Mouse (Mus musculus): ENCODE results near the gene Rptor. TPM values are rescaled to one million over a fixed set of nuclear protein-coding genes. Genes with fewer than 3 reads are reported as not detected.

Rptor gene
- polyA plus RNA-seq, 1 experiment from 2014 or later = 9.8 TPM

- 74% methylated on average over 6 of the region's 6 CpGs for WGBS (ENCODE audit: insufficient replicate concordance)
- peaks cover 40% of the 10 kb centered on the region for H3K4me1 ChIP-seq (ENCODE audit: control insufficient read depth, insufficient read depth, low read length)
- no peak for ATAC-seq (replicated peaks; ENCODE audit: insufficient number of reproducible peaks, low FRiP score, low TSS enrichment)
Observed at GRCm38 (mm10) chr11:119794671-119795070, 192.0 kb downstream of the Rptor start.

GRCm38 (mm10) chr11:119796406-119796805, 193.7 kb downstream of the Rptor start:
- Histone ChIP-seq H3K4me2 (no peak overlapping the region), H3K27ac (ENCODE audit: low read depth, low read length) (no peak overlapping the region), H3K4me3 (ENCODE audit: low read depth, low read length) (no peak overlapping the region), H3K9me3 (replicated peaks; ENCODE audit: control insufficient read depth, low read length) (no peaks in the 10 kb centered on the region), H3K36me3 (ENCODE audit: control insufficient read depth, insufficient read depth, low read length) (no peaks in the 10 kb centered on the region), H3K27me3 (ENCODE audit: control insufficient read depth, insufficient read depth, low read length) (no peaks in the 10 kb centered on the region), H3K9ac (ENCODE audit: low read depth, low read length) (no peak overlapping the region), H3K4me1 (ENCODE audit: control insufficient read depth, insufficient read depth, low read length) (peaks cover 35% of the 10 kb centered on the region)
- ATAC-seq (replicated peaks; ENCODE audit: insufficient number of reproducible peaks, low FRiP score, low TSS enrichment) = peak; percentile 26; the same call in 1 of the 2 replicates
- WGBS (ENCODE audit: insufficient replicate concordance) = 37% methylated on average over 7 of the region's 7 CpGs

More at GRCm38 (mm10) chr11:119794671-119795070, 192.0 kb downstream of the Rptor start:
- Histone ChIP-seq H3K27me3 (ENCODE audit: control insufficient read depth, insufficient read depth, low read length) (no peaks in the 10 kb centered on the region), H3K9me3 (replicated peaks; ENCODE audit: control insufficient read depth, low read length) (no peaks in the 10 kb centered on the region), H3K4me3 (ENCODE audit: low read depth, low read length) (no peak overlapping the region), H3K27ac (ENCODE audit: low read depth, low read length) (no peak overlapping the region), H3K4me2 (no peak overlapping the region), H3K9ac (ENCODE audit: low read depth, low read length) (no peak overlapping the region), H3K36me3 (ENCODE audit: control insufficient read depth, insufficient read depth, low read length) (no peaks in the 10 kb centered on the region)

DNA sequence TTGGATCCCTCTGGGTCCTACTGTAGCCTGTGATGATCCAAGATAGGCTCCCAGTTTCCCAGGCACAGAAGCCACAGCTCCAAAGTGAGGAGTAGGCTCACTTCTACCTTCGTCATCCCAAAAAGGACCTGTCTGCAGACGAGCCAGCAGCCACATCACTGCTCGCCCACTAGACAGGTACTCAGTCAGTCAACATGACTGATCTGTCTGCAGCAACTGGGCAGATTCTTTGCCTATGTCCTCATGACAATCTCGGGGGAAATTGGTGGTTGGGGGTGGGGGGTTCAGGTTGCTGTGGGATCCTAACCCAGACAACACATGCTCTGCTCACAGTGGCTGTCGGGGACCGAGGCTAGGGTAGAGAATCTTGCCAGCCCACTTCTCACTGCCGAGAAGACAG, 194.1 kb downstream of the Rptor start:
- Histone ChIP-seq H3K9ac (ENCODE audit: low read depth, low read length) (no peak overlapping the region), H3K4me1 (ENCODE audit: control insufficient read depth, insufficient read depth, low read length) (peaks cover 35% of the 10 kb centered on the region), H3K36me3 (ENCODE audit: control insufficient read depth, insufficient read depth, low read length) (no peaks in the 10 kb centered on the region), H3K27ac (ENCODE audit: low read depth, low read length) (no peak overlapping the region), H3K9me3 (replicated peaks; ENCODE audit: control insufficient read depth, low read length) (no peaks in the 10 kb centered on the region), H3K4me3 (ENCODE audit: low read depth, low read length) (no peak overlapping the region), H3K4me2 (no peak overlapping the region), H3K27me3 (ENCODE audit: control insufficient read depth, insufficient read depth, low read length) (no peaks in the 10 kb centered on the region)
- no peak for ATAC-seq (replicated peaks; ENCODE audit: insufficient number of reproducible peaks, low FRiP score, low TSS enrichment)
- WGBS (ENCODE audit: insufficient replicate concordance) = 75% methylated on average over 7 of the region's 7 CpGs

GRCm38 (mm10) chr11:119799536-119799935, 196.8 kb downstream of the Rptor start:
- Histone ChIP-seq H3K4me2 (no peak overlapping the region), H3K4me3 (ENCODE audit: low read depth, low read length) (no peak overlapping the region), H3K36me3 (ENCODE audit: control insufficient read depth, insufficient read depth, low read length) (no peaks in the 10 kb centered on the region), H3K4me1 (ENCODE audit: control insufficient read depth, insufficient read depth, low read length) (peaks cover 36% of the 10 kb centered on the region), H3K27ac (ENCODE audit: low read depth, low read length) (no peak overlapping the region), H3K9ac (ENCODE audit: low read depth, low read length) (no peak overlapping the region), H3K9me3 (replicated peaks; ENCODE audit: control insufficient read depth, low read length) (no peaks in the 10 kb centered on the region), H3K27me3 (ENCODE audit: control insufficient read depth, insufficient read depth, low read length) (no peaks in the 10 kb centered on the region)
- no peak for ATAC-seq (replicated peaks; ENCODE audit: insufficient number of reproducible peaks, low FRiP score, low TSS enrichment)
- 65% methylated on average over 2 of the region's 2 CpGs for WGBS (ENCODE audit: insufficient replicate concordance)

GRCm38 (mm10) chr11:119801855-119802254, 199.2 kb downstream of the Rptor start:
- ATAC-seq (replicated peaks; ENCODE audit: insufficient number of reproducible peaks, low FRiP score, low TSS enrichment) = no peak
- no peaks in the 10 kb centered on the region for H3K36me3 ChIP-seq (ENCODE audit: control insufficient read depth, insufficient read depth, low read length)
- no peak overlapping the region for H3K9ac ChIP-seq (ENCODE audit: low read depth, low read length)
- no peak overlapping the region for H3K4me3 ChIP-seq (ENCODE audit: low read depth, low read length)
- 74% methylated on average over 1 of the region's 1 CpGs for WGBS (ENCODE audit: insufficient replicate concordance)
- no peak overlapping the region for H3K4me2 ChIP-seq
- H3K27me3 ChIP-seq (ENCODE audit: control insufficient read depth, insufficient read depth, low read length) = no peaks in the 10 kb centered on the region
- no peaks in the 10 kb centered on the region for H3K9me3 ChIP-seq (replicated peaks; ENCODE audit: control insufficient read depth, low read length)
- peaks cover 21% of the 10 kb centered on the region for H3K4me1 ChIP-seq (ENCODE audit: control insufficient read depth, insufficient read depth, low read length)
- no peak overlapping the region for H3K27ac ChIP-seq (ENCODE audit: low read depth, low read length)

DNA sequence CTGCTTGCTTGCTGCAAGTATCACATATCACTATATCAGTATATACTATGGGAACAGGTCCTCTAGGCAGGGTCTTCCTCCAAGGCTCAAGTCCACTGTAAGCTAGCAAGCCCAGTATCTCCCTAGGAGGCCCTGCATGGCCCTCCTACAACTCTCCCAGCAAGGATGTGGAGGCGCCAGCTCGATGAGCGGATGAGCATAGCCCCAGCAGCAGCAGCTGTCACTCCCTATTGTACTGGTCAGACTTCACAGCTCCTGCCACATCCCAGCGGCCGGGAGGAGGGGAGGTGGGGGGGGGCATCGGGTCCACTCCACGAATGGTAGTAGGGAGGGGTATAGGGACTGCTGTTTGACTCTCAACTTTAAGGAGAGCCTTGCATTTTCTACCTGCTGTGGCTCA, 200.2 kb downstream of the Rptor start:
- Histone ChIP-seq H3K36me3 (ENCODE audit: control insufficient read depth, insufficient read depth, low read length) (no peaks in the 10 kb centered on the region), H3K9me3 (replicated peaks; ENCODE audit: control insufficient read depth, low read length) (no peaks in the 10 kb centered on the region), H3K9ac (ENCODE audit: low read depth, low read length) (no peak overlapping the region), H3K4me3 (ENCODE audit: low read depth, low read length) (no peak overlapping the region), H3K4me1 (ENCODE audit: control insufficient read depth, insufficient read depth, low read length) (peaks cover 19% of the 10 kb centered on the region), H3K27me3 (ENCODE audit: control insufficient read depth, insufficient read depth, low read length) (no peaks in the 10 kb centered on the region), H3K27ac (ENCODE audit: low read depth, low read length) (no peak overlapping the region), H3K4me2 (no peak overlapping the region)
- no peak for ATAC-seq (replicated peaks; ENCODE audit: insufficient number of reproducible peaks, low FRiP score, low TSS enrichment)
- WGBS (ENCODE audit: insufficient replicate concordance) = 70% methylated on average over 7 of the region's 7 CpGs

DNA sequence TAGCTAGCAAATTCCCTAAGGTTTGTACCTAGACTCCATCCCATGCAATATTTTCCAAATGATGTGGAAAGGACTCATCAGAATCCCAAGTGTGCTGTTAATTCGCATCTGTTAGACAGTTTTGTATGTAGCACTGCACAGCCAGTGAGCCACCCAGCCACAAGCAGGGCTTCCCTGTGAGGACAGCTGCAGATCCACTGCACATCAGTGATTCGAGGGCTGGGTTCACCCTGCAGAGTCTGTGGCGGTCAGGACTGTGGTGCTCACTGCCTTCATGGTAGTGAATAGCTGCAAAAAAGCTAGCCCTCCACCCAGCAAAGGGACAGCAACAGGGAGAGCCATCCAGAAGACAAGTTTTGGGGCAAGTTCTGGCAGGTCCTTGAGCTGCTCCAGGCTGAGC, 201.7 kb downstream of the Rptor start:
- WGBS (ENCODE audit: insufficient replicate concordance) = 91% methylated on average over 3 of the region's 3 CpGs
- Histone ChIP-seq H3K4me1 (ENCODE audit: control insufficient read depth, insufficient read depth, low read length) (peaks cover 16% of the 10 kb centered on the region), H3K36me3 (ENCODE audit: control insufficient read depth, insufficient read depth, low read length) (no peaks in the 10 kb centered on the region), H3K27me3 (ENCODE audit: control insufficient read depth, insufficient read depth, low read length) (no peaks in the 10 kb centered on the region), H3K27ac (ENCODE audit: low read depth, low read length) (no peak overlapping the region), H3K4me3 (ENCODE audit: low read depth, low read length) (no peak overlapping the region), H3K9me3 (replicated peaks; ENCODE audit: control insufficient read depth, low read length) (no peaks in the 10 kb centered on the region), H3K9ac (ENCODE audit: low read depth, low read length) (no peak overlapping the region), H3K4me2 (no peak overlapping the region)
- ATAC-seq (replicated peaks; ENCODE audit: insufficient number of reproducible peaks, low FRiP score, low TSS enrichment) = no peak

DNA sequence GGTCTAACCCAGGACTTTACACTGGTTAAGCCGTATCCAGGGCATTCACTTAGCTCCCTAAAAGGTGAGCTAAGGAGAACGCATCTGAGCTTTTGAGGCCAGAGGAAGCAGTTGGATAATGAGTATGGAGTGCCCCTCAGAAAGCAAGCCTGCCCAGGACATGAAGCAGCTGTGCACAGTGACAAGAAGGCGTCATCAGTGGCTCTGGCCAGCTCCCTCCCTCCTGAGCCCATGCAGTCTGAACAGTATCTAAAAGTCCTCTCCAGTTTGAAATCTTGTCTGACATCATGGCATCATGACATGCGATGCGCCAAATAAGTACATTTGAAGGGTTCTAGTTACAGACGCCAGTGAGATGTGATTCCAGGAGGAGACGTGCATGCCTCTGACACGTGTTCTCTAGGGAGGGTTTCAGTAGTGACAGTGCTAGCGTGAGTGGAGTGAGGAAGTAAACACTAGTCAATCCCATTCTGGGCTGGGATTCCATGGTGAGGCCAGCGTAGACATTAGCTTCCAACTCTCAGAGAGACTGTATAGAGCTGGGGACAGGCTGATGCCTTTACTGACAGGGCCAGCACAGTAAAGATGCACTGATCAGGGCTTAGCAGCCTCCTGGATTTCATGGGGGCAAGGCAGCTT, 202.5 kb downstream of the Rptor start:
- Histone ChIP-seq H3K9ac (ENCODE audit: low read depth, low read length) (no peak overlapping the region), H3K4me2 (no peak overlapping the region), H3K36me3 (ENCODE audit: control insufficient read depth, insufficient read depth, low read length) (no peaks in the 10 kb centered on the region), H3K4me3 (ENCODE audit: low read depth, low read length) (no peak overlapping the region), H3K27me3 (ENCODE audit: control insufficient read depth, insufficient read depth, low read length) (no peaks in the 10 kb centered on the region), H3K4me1 (ENCODE audit: control insufficient read depth, insufficient read depth, low read length) (peaks cover 16% of the 10 kb centered on the region), H3K27ac (ENCODE audit: low read depth, low read length) (no peak overlapping the region), H3K9me3 (replicated peaks; ENCODE audit: control insufficient read depth, low read length) (no peaks in the 10 kb centered on the region)
- 80% methylated on average over 10 of the region's 10 CpGs for WGBS (ENCODE audit: insufficient replicate concordance)
- no peak for ATAC-seq (replicated peaks; ENCODE audit: insufficient number of reproducible peaks, low FRiP score, low TSS enrichment)

DNA sequence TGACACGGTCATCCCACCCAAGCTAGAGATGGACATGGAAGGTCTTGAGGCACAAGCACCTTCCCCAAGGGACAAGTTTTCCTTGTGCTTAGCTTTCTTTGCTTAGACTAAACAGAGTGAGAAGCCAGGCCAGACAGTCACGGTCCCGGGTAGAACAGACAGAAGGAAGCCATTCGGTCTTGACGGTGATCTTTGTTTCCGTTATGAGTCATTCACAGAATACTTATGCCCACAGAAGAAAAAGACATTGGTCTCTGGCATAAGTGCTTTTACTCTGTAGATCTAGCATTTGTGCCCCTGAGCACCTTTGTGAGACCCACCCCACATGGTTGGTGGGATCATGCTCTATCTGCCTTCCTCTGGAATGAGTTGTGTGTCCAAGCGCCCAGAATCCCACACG, 203.8 kb downstream of the Rptor start:
- Histone ChIP-seq H3K27me3 (ENCODE audit: control insufficient read depth, insufficient read depth, low read length) (no peaks in the 10 kb centered on the region), H3K4me2 (no peak overlapping the region), H3K9me3 (replicated peaks; ENCODE audit: control insufficient read depth, low read length) (no peaks in the 10 kb centered on the region), H3K9ac (ENCODE audit: low read depth, low read length) (no peak overlapping the region), H3K4me3 (ENCODE audit: low read depth, low read length) (no peak overlapping the region), H3K36me3 (ENCODE audit: control insufficient read depth, insufficient read depth, low read length) (no peaks in the 10 kb centered on the region; the same call in 1 of the 2 replicates), H3K27ac (ENCODE audit: low read depth, low read length) (no peak overlapping the region), H3K4me1 (ENCODE audit: control insufficient read depth, insufficient read depth, low read length) (peaks cover 16% of the 10 kb centered on the region)
- ATAC-seq (replicated peaks; ENCODE audit: insufficient number of reproducible peaks, low FRiP score, low TSS enrichment) = no peak
- WGBS (ENCODE audit: insufficient replicate concordance) = 84% methylated on average over 8 of the region's 8 CpGs
